Mouse (Mus musculus): ENCODE data around the gene Vps45. TPM values are rescaled to one million over a fixed set of nuclear protein-coding genes. Genes with fewer than 3 reads are reported as not detected.

Vps45 gene
- total RNA-seq, 2 experiments from 2014 or later = 42.2 to 45.0 TPM

DNA sequence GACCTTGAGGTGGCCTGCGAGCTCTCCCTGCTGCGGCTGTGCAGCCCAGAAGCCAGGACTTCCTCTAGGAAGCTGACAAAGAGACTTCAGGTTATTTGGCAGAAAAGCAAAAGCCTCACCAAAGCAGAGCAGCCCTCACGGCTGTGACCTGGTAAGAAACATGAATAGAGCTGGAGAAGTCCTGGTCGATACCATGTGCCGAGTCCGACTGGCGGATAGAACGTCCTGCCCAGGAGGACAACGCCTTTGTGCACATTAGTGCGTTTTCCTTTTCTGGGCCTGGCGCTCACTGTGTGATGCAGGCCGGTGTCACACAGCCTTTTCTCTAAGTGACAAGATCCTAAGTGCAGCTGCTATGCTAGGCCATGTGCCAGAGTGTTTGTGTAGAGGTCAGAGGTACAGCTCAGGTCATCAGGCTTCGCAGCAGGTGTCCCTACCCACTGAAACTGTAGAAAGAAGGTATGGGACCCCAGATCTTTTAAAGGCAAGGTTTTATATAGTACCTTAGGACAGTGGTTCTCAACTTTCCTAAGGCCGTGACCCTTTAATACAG lies 58.1 kb downstream of the Vps45 start:
- DNase-seq (ENCODE audit: extremely low spot score in 1 of 2, low spot score in 1 of 2) = no peak

DNA sequence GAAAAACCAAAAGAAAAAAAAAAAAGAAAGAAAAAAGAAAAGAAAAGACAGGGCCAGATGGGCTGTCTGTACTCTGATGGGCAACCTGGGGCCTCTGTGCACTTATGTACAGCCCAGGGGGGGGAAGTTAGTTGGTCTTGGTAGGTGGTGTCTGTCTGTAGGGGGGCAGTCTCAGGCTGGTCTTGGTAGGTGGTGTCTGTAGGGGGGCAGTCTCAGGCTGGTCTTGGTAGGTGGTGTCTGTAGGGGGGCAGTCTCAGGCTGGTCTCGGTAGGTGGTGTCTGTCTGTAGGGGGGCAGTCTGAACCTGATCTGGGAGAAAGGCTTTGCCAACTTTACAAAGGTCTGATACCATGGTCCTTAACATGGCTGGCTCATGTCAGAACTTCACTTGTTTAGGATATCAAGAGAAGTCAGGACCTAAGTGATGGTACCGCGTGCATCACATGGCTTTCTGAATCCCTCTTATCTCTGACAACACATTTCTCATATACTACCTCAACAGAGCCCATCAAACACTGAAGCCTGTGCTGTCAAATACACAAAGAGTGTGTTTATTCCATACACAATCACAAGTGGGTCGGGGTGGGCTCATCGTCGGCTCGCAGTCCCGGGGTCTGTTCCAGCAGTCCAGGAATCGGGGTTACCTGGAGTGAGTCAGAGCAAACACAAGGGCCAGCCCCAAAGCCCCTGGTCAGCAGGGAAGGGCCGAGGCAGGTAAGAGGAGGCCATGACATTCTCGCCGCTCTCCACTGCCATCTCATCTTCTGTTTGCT lies 58.8 kb downstream of the Vps45 start:
- no peak for DNase-seq (ENCODE audit: extremely low spot score in 1 of 2, low spot score in 1 of 2)

DNA sequence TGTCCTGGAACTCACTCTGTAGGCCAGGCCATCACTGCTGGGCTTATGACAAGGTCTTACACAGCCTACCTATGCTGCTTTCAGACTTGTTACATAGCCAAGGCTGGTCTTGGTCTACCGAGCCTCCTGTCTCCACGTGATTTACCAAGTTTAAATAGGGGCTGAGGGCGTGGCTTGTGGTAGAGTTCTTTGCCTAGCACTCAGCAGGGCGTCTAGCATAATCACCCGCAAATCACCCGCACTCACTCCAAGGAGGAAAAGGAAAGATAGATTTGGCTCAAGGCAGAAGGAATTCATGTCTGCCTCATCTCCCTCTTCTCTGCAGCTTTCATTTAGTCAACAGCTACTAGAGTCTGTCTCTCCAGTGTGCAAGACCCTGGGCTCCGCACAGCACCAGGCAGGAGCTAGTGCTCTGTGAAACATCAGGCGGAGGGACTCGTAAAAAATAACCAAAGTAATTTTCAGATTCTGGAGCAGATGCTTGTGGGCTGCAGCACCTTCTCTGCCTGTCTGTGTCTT lies 61.0 kb downstream of the Vps45 start:
- no peak for DNase-seq (ENCODE audit: extremely low spot score in 1 of 2, low spot score in 1 of 2)

DNA sequence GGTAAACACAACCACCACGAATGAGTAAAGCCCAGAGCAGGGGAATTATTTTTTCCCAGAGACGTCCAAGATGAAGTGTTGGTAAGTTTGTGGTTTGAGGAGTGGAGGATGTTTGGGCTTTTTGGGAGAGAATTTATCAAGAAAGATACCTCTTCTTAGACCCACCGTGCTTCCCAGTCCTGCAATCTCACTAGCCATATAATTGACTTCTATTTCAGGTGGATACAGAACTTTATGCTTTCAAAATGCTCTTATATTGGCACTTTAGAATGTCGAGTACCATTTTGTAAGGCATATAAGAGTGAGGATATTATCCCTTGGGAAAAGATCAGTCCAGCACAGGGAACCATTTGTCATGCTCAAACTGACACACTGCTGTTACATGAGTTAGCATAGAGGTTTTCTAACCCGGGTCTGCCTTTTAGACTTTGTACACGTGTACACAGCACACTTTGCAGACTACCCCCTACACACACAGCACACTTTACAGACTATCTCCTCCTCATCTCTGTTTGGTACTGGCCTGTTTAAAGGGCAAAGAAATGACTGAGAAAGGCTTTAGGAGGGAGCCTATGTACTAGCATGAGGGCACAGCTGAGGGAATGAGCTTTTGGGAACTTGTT lies 61.7 kb downstream of the Vps45 start:
- DNase-seq (ENCODE audit: extremely low spot score in 1 of 2, low spot score in 1 of 2) = no peak

DNA sequence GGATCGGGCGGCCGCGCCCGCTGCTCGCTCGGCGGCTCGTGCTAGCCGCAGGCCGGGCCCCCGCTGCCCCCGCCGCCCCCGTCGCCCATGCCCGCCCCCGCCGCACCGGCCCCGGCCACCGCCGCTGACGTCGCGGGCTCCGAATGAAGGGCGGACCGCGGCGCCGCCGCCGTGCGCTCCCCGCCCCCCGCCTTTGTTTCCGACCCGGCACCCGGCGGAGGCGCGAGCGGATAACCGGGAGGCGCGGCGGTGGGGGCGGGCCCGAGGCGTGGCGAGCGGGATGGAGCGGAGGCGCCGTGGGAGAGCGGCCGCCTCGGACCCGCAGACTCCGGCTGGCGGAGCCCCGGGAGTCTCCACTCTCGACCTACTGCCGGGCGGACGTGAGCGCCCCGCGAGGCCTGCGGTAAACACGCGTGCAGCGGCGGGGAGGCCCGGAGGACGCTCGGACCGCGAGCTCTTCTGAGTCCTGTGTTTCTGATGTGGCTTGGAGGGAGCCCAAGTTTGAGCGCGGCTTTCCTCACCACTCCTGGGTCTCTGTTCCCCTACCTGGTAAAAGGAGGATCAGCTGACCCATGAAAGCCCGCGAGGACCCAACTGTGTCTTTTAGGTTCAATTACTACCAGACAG lies 62.4 kb downstream of the Vps45 start, which contains the start of gene Plekho1:
Plekho1 (minus strand) TSS at position 200 of the 627 bp plus-strand sequence.
- DNase-seq (ENCODE audit: extremely low spot score in 1 of 2, low spot score in 1 of 2) = peak in 1 of 2 experiments; percentile 60

DNA sequence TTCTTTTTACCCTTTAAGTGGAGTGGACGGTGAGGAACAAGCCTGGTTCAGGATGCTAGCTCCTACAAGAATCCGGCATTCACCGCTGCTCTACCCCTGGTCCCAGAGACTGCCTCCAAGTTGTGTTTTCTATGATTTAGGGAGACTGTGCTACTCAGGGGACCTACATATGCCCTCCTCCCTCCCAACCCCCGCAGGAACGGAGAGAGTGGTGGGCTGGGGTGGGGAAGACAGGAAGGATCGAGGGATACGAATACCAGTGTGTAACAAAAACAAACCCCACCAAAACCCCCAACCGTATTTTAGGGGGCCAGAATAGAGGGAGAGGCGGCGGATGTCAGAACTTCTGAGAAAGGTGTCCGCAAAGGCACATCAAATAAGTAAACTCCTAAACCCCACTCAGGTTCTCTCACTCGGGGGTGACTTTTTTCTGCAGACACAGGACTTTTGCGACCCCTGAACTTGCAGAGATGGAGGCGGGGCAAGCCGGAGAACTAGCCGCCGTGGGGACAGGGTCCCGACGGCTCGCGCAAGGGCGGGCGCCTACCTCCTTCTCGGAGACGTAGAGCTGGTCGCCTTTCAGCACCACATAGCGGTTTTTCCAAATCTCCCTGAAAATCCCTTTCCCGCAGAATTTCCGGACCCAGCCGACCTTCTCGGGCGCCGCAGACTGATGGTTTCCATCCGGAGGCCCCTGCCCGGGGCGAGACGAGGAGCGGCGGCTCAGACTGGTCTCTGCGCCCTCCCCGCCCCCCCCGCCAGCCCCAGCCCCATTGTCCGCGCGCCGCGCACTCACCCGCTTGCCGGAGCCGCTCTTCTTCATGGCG lies 63.1 kb downstream of the Vps45 start:
- DNase-seq (ENCODE audit: extremely low spot score in 1 of 2, low spot score in 1 of 2) = no peak

DNA sequence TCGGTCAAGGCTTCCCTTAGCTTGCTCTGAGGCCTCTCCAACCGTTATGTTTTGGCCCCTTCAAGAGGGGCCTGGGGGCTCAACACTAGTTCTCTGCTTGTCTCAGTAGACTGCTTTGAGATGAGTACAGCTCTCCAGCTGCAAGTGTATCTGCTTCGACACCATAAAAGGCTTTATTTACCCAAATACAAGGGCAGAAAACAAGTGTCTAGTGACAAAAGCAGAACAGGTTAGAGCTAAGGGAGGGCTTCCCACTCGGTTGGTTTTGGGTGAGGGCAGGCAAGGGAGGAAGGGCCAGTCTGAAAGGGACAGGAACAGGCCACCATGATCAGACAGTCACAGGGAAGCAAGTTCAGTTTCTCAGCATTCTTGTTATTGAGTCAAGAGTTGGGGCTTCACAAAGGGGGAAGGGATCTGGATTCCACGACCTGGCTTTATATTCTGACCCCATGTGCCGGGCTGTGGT lies 63.9 kb downstream of the Vps45 start:
- no peak for DNase-seq (ENCODE audit: extremely low spot score in 1 of 2, low spot score in 1 of 2)

DNA sequence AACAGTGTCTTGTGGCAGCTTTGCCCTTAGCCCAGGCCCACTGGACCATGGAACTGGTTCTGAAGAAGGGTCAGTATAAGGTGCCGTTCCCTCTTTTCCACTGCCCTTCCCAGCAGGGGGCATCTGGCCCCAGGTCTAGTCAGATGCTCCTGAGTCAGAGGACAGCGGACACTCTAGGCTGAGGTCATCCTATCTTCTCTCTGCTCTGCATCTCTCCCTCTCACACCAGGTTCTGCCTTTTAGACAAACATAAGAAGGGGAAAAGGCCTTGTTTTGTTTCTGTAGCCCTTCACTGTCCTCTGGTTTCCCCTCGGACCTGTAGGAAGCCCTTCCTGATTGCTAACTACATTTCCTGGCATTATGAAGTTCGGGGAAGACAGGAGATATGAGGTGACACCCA lies 64.4 kb downstream of the Vps45 start:
- no peak for DNase-seq (ENCODE audit: extremely low spot score in 1 of 2, low spot score in 1 of 2)

GRCm38 (mm10) chr3:95992990-95993603 lies 65.2 kb downstream of the Vps45 start:
- DNase-seq (ENCODE audit: extremely low spot score in 1 of 2, low spot score in 1 of 2) = no peak

- DNase-seq (ENCODE audit: extremely low spot score in 1 of 2, low spot score in 1 of 2) = no peak
Observed at GRCm38 (mm10) chr3:95990413-95990941, 67.8 kb downstream of the Vps45 start.

- no peak for DNase-seq (ENCODE audit: extremely low spot score in 1 of 2, low spot score in 1 of 2)
Observed at GRCm38 (mm10) chr3:95988969-95989368, 69.3 kb downstream of the Vps45 start.

GRCm38 (mm10) chr3:95988138-95988537 lies 70.1 kb downstream of the Vps45 start:
- no peak for DNase-seq (ENCODE audit: extremely low spot score in 1 of 2, low spot score in 1 of 2)

DNA sequence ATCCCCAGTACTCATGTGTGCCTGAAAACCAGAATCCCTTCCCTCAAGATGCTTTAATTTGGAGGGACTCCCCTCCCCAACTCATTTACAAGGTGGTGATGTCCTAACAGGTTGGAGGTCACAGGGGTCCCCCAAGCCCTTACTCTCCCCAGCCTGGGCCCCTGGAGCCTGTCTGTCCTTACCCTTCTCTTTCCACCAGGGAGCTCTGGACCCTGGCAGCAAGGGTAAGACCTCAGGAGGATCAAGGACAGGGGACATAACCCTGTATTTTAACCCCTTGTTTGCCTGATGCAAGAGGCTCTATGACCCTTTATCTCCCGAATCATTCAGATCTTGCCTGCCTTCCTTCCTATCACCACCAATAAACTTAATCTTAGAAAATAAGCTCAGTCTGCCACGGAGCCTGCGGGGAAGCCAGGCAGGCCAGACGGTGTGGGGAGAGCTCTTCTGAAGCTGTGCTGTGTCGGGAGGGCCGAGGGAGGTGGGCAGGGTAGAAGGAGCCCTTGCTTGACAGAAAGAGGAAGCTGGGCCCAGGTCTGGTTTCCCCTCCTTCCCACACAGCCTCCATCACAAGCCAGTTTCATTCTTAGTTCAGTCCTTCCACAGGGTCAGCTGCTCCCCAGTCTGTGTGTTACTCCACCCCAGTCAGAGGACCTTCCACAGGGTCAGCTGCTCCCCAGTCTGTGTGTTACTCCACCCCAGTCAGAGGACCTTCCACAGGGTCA lies 70.7 kb downstream of the Vps45 start:
- no peak for DNase-seq (ENCODE audit: extremely low spot score in 1 of 2, low spot score in 1 of 2)

DNA sequence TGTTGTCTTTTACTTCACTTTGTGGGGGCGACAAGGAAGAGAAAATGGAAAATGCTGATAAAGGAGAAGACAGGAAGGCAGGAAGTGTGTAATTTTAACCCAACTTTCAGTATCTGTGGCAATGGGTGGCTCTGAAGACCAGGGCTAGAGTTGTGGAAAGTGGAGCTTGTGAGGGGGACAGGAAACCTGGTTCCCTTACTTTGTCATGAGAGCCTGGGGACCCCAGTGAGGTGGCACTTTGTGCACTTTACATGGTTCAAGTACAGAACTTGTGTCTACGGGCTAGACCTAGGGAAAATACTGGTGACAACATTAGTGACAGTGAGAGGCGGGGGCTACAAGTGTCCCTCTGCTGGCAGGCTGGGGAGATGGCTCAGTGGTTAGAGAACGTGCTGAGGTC lies 71.3 kb downstream of the Vps45 start:
- DNase-seq (ENCODE audit: extremely low spot score in 1 of 2, low spot score in 1 of 2) = no peak

GRCm38 (mm10) chr3:95986001-95986622 lies 72.2 kb downstream of the Vps45 start:
- no peak for DNase-seq (ENCODE audit: extremely low spot score in 1 of 2, low spot score in 1 of 2)

DNA sequence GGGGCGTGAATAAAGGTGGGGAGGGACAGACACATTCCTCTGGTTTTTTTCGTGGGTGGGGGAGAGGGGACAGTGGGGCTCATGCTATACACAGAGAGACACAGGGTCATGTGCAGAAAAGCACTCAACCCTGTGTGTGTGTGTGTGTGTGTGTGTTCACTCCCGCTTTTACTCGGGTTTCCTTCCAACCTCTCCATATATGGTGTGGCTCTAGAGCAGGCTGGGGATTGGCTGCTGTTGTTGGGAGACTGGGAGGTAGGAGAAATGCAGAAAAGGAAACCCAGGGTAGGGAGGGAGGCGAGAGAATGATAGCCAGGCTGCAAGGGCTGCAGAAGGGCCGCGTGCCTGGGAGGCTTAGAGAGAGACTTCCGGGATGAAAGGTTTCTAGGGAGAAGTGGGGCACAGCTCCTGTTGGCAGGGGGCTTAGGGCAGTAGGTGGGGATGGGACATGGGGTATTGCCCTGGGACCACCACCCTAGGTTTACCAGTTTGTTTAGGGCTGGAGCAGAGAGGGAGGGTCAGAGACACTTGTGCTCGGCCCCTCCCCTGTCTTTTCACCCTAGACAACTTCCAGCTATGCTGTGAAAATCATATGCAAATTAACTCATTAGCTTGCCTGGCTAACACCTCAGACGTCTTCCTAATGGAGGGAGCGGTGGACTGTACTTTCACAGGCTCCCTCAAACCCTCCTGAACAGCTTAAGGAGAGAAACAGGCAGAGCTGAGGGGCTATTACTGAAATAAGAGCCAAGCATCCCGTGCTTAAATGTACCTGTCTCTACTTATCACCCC lies 72.9 kb downstream of the Vps45 start:
- no peak for DNase-seq (ENCODE audit: extremely low spot score in 1 of 2, low spot score in 1 of 2)

DNA sequence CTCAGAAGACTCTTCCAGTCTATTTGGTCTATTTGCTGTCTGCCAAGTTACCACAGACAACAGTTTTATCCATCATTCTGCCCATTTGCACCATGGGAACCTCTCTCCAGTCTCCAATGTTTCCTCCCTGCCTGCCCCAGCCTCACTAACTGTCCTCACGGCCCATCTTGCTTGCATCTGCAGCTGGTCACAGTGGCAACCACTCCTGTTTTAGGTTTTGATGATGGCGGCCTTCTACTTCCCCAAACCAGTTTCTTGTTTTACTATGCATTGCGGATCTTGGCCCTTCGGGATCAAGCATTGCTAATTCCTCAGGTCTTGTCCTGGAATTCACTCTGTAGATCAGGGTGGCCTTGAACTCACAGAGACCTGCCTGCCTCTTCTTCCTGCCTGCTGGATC lies 76.1 kb downstream of the Vps45 start:
- DNase-seq (ENCODE audit: extremely low spot score in 1 of 2, low spot score in 1 of 2) = no peak
